Mouse (Mus musculus): ENCODE data around the gene Arhgap15.

DNA sequence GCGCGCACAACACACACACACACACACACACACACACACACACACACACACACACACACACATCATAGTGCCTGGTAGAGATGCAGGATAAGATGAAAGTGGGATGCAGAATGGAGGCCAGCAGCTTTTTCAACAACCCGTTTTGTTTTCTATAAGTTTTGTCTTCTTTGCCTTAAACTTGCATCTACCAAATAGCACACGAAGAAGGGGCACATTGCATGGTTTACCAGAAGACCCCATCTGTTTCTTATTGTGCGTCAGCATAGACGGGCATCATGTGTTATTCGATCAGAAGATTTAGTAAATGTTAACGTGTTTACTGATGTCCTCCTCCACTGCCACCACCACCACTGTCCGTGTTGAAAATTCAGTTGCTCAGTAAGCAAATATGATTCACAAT lies 311.7 kb downstream of the Arhgap15 start:
- no peak for TF ChIP-seq CTCF (IDR thresholded peaks at IDR 0.05; ENCODE audit: borderline replicate concordance, insufficient read depth, low read length)
- no peak for TF ChIP-seq POLR2A (IDR thresholded peaks at IDR 0.05; ENCODE audit: low read depth, low read length)

Measured in embryonic fibroblast, embryonic 13.5 days (primary cell).